ENCODE assay signal across 18 mouse cellular contexts in genomic region chr6:48060895-48061294, GRCm38 (mm10). TPM values are rescaled to one million over a fixed set of nuclear protein-coding genes. Genes with fewer than 3 reads are reported as not detected.
DNase-seq lines count a peak whose midpoint lies in the region; ATAC-seq and TF ChIP-seq lines count a peak whose summit lies in the region.
"Had no signal": no experiment of that assay in that cellular context is flagged by ENCODE, and none has a peak within 500 bp of the region (broad histone marks: within the 10 kb centered on the region; RNA-seq: fewer than 3 reads in every experiment).

No protein-coding gene starts in this region.

- no peak overlapping the region for H3K27ac ChIP-seq in liver, embryonic 11.5 days (ENCODE audit: low read depth, low read length)
- H3K27ac ChIP-seq: embryonic facial prominence, embryonic 10.5 days; gastrocnemius, adult 2 months; heart, embryonic 13.5 days; hindbrain, embryonic 12.5 days had no signal

- peaks cover 34% of the 10 kb centered on the region for H3K36me3 ChIP-seq in G1E (replicated peaks)
- peaks cover 19% of the 10 kb centered on the region for H3K36me3 ChIP-seq in liver, embryonic 11.5 days (ENCODE audit: control insufficient read depth, insufficient read depth, low read length)

- no peaks in the 10 kb centered on the region for H3K27me3 ChIP-seq in G1E (ENCODE audit: insufficient read depth, low read length)
- no peaks in the 10 kb centered on the region for H3K27me3 ChIP-seq in liver, embryonic 11.5 days (replicated peaks; ENCODE audit: control insufficient read depth, insufficient read depth, low read length)
- H3K27me3 ChIP-seq: CH12.LX; hindbrain, embryonic 12.5 days had no signal

- peak; percentile 41 for DNase-seq in heart, adult 11 months
- no peak for DNase-seq in heart, adult 9 months (ENCODE audit: low spot score in 2 of 2)
- DNase-seq in G1E (ENCODE audit: low spot score): no peak
- DNase-seq in liver, embryonic 11.5 days (ENCODE audit: low spot score): no peak
- no peak for DNase-seq in adrenal gland, postnatal 4 days (ENCODE audit: low spot score in 2 of 2)
- DNase-seq in kidney, postnatal 4 days: no peak
- DNase-seq: adrenal gland, adult 8-10 months; adrenal gland, postnatal 36 days; gastrocnemius, adult 2 months; gastrocnemius, postnatal 36 days; heart, adult 18-20 months; heart, postnatal 36 days had no signal

- H3K4me2 ChIP-seq in liver, embryonic 11.5 days: no peak overlapping the region
- H3K4me2 ChIP-seq: heart, embryonic 13.5 days; hindbrain, embryonic 12.5 days had no signal

- H3K4me3 ChIP-seq in G1E (ENCODE audit: low read depth, low read length): no peak overlapping the region; the same call in 1 of the 2 replicates
- H3K4me3 ChIP-seq in liver, embryonic 11.5 days (ENCODE audit: low read depth, low read length): no peak overlapping the region
- H3K4me3 ChIP-seq: embryonic facial prominence, embryonic 10.5 days; gastrocnemius, adult 2 months; heart, embryonic 13.5 days; hindbrain, embryonic 12.5 days had no signal

- peaks cover 63% of the 10 kb centered on the region for H3K4me1 ChIP-seq in G1E (ENCODE audit: insufficient read depth, low read depth, low read length)
- peaks cover 10% of the 10 kb centered on the region for H3K4me1 ChIP-seq in liver, embryonic 11.5 days (replicated peaks; ENCODE audit: control insufficient read depth, insufficient read depth, low read length)
- H3K4me1 ChIP-seq: embryonic facial prominence, embryonic 10.5 days; hindbrain, embryonic 12.5 days had no signal

- WGBS in liver, embryonic 11.5 days: 73% methylated on average over 1 of the region's 1 CpGs

- ATAC-seq in G1E (ENCODE audit: extremely low read depth, insufficient number of reproducible peaks, low FRiP score, poor library complexity, severe bottlenecking): peak; percentile 46
- ATAC-seq in liver, embryonic 11.5 days (replicated peaks; ENCODE audit: low FRiP score): 0 out of 2 replicates have a peak, but pooled peaks have one; percentile 12
- ATAC-seq in megakaryocyte progenitor cell, adult 5-6 weeks (replicated peaks; ENCODE audit: poor library complexity): peak; percentile 29; the same call in 1 of the 2 replicates
- ATAC-seq: forebrain, embryonic 14.5 days had no signal

- no peak overlapping the region for H3K9ac ChIP-seq in liver, embryonic 11.5 days (ENCODE audit: low read depth, low read length)
- H3K9ac ChIP-seq: heart, embryonic 13.5 days; hindbrain, embryonic 12.5 days had no signal

- no peak for TF ChIP-seq CTCF in G1E (IDR thresholded peaks at IDR 0.05; ENCODE audit: low read depth, low read length)

- peaks cover 6% of the 10 kb centered on the region for H3K9me3 ChIP-seq in G1E (replicated peaks)
- H3K9me3 ChIP-seq in liver, embryonic 11.5 days (ENCODE audit: control insufficient read depth, low read length): no peaks in the 10 kb centered on the region
- H3K9me3 ChIP-seq: embryonic facial prominence, embryonic 10.5 days; hindbrain, embryonic 12.5 days had no signal

RNA-seq across cellular contexts. Expression of gene Zfp777, which starts 12.2 kb away (rescaled TPM):
- total RNA-seq in G1E (2014; fragmentation: Nextera tagmentation) (27.4 and 28.0 TPM in 2 replicates), G1E (2017) (22.1 and 25.4 TPM in 2 replicates)
- polyA plus RNA-seq in G1E (2012): 69.6 and 86.8 TPM in 2 replicates
- polyA plus RNA-seq in liver, embryonic 11.5 days (2014; fragmentation: Nextera tagmentation; extraction: Ambion mirVana): 7.4 and 8.6 TPM in 2 replicates
- 7.9 and 9.9 TPM in 2 replicates for total RNA-seq in megakaryocyte progenitor cell, adult 5-6 weeks (2015)
- 23.0 and 40.7 TPM in 2 replicates for total RNA-seq in megakaryocyte progenitor cell, adult 5-6 weeks (2017)
- 10 to 100 TPM; 43.3 to 44.0 TPM for total RNA-seq in adrenal gland, postnatal 4 days (2021)

RNA-seq across cellular contexts. Expression of gene Zfp746, which starts 25.5 kb away (rescaled TPM):
- total RNA-seq in G1E (2014; fragmentation: Nextera tagmentation) (34.2 and 36.3 TPM in 2 replicates), G1E (2017) (14.8 and 16.9 TPM in 2 replicates)
- polyA plus RNA-seq in G1E (2012): 13.2 and 16.2 TPM in 2 replicates
- 11.5 and 14.5 TPM in 2 replicates for polyA plus RNA-seq in liver, embryonic 11.5 days (2014; fragmentation: Nextera tagmentation; extraction: Ambion mirVana)
- 23.2 and 25.1 TPM in 2 replicates for total RNA-seq in megakaryocyte progenitor cell, adult 5-6 weeks (2015)
- 20.9 and 21.4 TPM in 2 replicates for total RNA-seq in megakaryocyte progenitor cell, adult 5-6 weeks (2017)
- total RNA-seq in adrenal gland, postnatal 4 days (2021): 10 to 100 TPM; 31.7 to 37.8 TPM
